Mouse (Mus musculus) myocyte (in vitro differentiated cells): ENCODE data around the gene Lrtm1. TPM values are rescaled to one million over a fixed set of nuclear protein-coding genes. Genes with fewer than 3 reads are reported as not detected.

Experiments used
- H3K27me3 ChIP-seq: one replicate; pipeline ENCODE4 v1.6.1; 2011; ENCODE audit not compliant: control insufficient read depth, insufficient read depth, insufficient read length
- H3K36me3 ChIP-seq: one replicate; pipeline ENCODE4 v1.6.1; 2011; ENCODE audit not compliant: control insufficient read depth, insufficient read depth
- H3K4me2 ChIP-seq: one replicate; pipeline ENCODE4 v1.6.1; 2011; ENCODE audit warnings: low read depth, control low read depth
- H3K4me3 ChIP-seq: one replicate; pipeline ENCODE4 v1.5.1; 2011; ENCODE audit warnings: mild to moderate bottlenecking, control low read depth, moderate library complexity
- H3K79me2 ChIP-seq: one replicate; pipeline ENCODE4 v1.6.1; 2011; ENCODE audit not compliant: control insufficient read depth, insufficient read depth
- H3ac ChIP-seq: one replicate; pipeline ENCODE4 v1.6.1; 2011; ENCODE audit not compliant: control insufficient read depth, insufficient read length
- CEBPB ChIP-seq: IDR thresholded peaks from 2 replicates; pipeline ENCODE4 v1.6.1; 2011; ENCODE audit warnings: mild to moderate bottlenecking, moderate library complexity; ENCODE audit not compliant: poor library complexity, insufficient read depth, severe bottlenecking
- E2F4 ChIP-seq: IDR thresholded peaks from one replicate; pipeline ENCODE4 v1.6.1; 2011; ENCODE audit warnings: mild to moderate bottlenecking, control low read depth, moderate library complexity; ENCODE audit not compliant: insufficient read depth
- MAX ChIP-seq: IDR thresholded peaks from one replicate; pipeline ENCODE4 v1.6.1; 2011; ENCODE audit warnings: low read depth, mild to moderate bottlenecking, control low read depth
- MYOD1 ChIP-seq, 3 experiments: IDR thresholded peaks; one replicate each; pipeline ENCODE4 v1.6.1; 2011; ENCODE audit warnings: control low read depth in 2 of 3, low read depth in 2 of 3, mild to moderate bottlenecking in 2 of 3, moderate library complexity in 1 of 3; ENCODE audit not compliant: insufficient read length in 2 of 3, control insufficient read depth in 1 of 3
- MYOG ChIP-seq, 3 experiments: IDR thresholded peaks; one replicate each; pipeline ENCODE4 v1.6.1; 2011; ENCODE audit warnings: control low read depth in 2 of 3, low read depth in 2 of 3, mild to moderate bottlenecking in 2 of 3; ENCODE audit not compliant: insufficient read length in 2 of 3, control insufficient read depth in 1 of 3, insufficient read depth in 1 of 3
- POLR2A ChIP-seq: IDR thresholded peaks from one replicate; pipeline ENCODE4 v1.6.1; 2011; ENCODE audit warnings: low read depth, mild to moderate bottlenecking, control low read depth, moderate library complexity; ENCODE audit not compliant: insufficient read length
- POLR2AphosphoS2 ChIP-seq: IDR thresholded peaks from one replicate; pipeline ENCODE4 v1.6.1; 2011; ENCODE audit warnings: low read depth, control low read depth; ENCODE audit not compliant: insufficient read length
- REST ChIP-seq: IDR thresholded peaks from one replicate; pipeline ENCODE4 v1.6.1; 2011; ENCODE audit warnings: mild to moderate bottlenecking, control low read depth, moderate library complexity; ENCODE audit not compliant: insufficient read depth, insufficient read length
- SRF ChIP-seq: IDR thresholded peaks from one replicate; pipeline ENCODE4 v1.6.1; 2011; ENCODE audit warnings: low read depth; ENCODE audit not compliant: control insufficient read depth, insufficient read length
- TCF12 ChIP-seq: IDR thresholded peaks from one replicate; pipeline ENCODE4 v1.6.1; 2011; ENCODE audit warnings: mild to moderate bottlenecking, control low read depth; ENCODE audit not compliant: poor library complexity, insufficient read depth, severe bottlenecking
- TCF3 ChIP-seq: IDR thresholded peaks from one replicate; pipeline ENCODE4 v1.6.1; 2011; ENCODE audit warnings: low read depth, control low read depth; ENCODE audit not compliant: insufficient read length
- USF1 ChIP-seq: IDR thresholded peaks from one replicate; pipeline ENCODE4 v1.6.1; 2011; ENCODE audit warnings: low read depth, mild to moderate bottlenecking, control low read depth, moderate library complexity
- polyA plus RNA-seq: library from polyadenylated mRNA; unstranded; fragments of >200 nt; fragmentation: generic; extraction: Trizol; gene quantifications from one replicate; pipeline ENCODE4 v1.2.1, GENCODE M21; 2012; ENCODE audit warnings: missing spikeins

Gene Lrtm1
- polyA plus RNA-seq, 1 experiment = 0.19 TPM

GRCm38 (mm10) chr14:29073747-29074146 is 55.7 kb downstream of the Lrtm1 start:
- TF ChIP-seq MYOG (IDR thresholded peaks at IDR 0.05; ENCODE audit: control insufficient read depth in 1 of 3, insufficient read depth in 1 of 3, insufficient read length in 2 of 3, low read depth in 2 of 3) (no peak), POLR2A (no peak), REST (no peak), TCF12 (no peak), CEBPB (no peak), POLR2AphosphoS2 (no peak), TCF3 (no peak), USF1 (no peak), SRF (no peak), E2F4 (no peak), MYOD1 (IDR thresholded peaks at IDR 0.05; ENCODE audit: control insufficient read depth in 1 of 3, insufficient read length in 2 of 3, low read depth in 2 of 3) (no peak), MAX (no peak)
- Histone ChIP-seq H3K4me3 (no peak overlapping the region), H3K36me3 (no peaks in the 10 kb centered on the region), H3K4me2 (no peak overlapping the region), H3K79me2 (no peaks in the 10 kb centered on the region), H3ac (no peak overlapping the region), H3K27me3 (no peaks in the 10 kb centered on the region)

GRCm38 (mm10) chr14:29077418-29077817 is 59.4 kb downstream of the Lrtm1 start:
- Histone ChIP-seq H3ac (no peak overlapping the region), H3K79me2 (no peaks in the 10 kb centered on the region), H3K4me2 (no peak overlapping the region), H3K36me3 (no peaks in the 10 kb centered on the region), H3K4me3 (no peak overlapping the region), H3K27me3 (no peaks in the 10 kb centered on the region)
- TF ChIP-seq REST (no peak), POLR2AphosphoS2 (no peak), SRF (no peak), MYOD1 (IDR thresholded peaks at IDR 0.05; ENCODE audit: control insufficient read depth in 1 of 3, insufficient read length in 2 of 3, low read depth in 2 of 3) (no peak), TCF12 (no peak), E2F4 (no peak), MYOG (IDR thresholded peaks at IDR 0.05; ENCODE audit: control insufficient read depth in 1 of 3, insufficient read depth in 1 of 3, insufficient read length in 2 of 3, low read depth in 2 of 3) (no peak), MAX (no peak), TCF3 (no peak), CEBPB (no peak), USF1 (no peak), POLR2A (no peak)

GRCm38 (mm10) chr14:29080228-29080627 is 62.2 kb downstream of the Lrtm1 start:
- TF ChIP-seq POLR2A (no peak), POLR2AphosphoS2 (no peak), USF1 (no peak), MAX (no peak), TCF12 (no peak), MYOD1 (IDR thresholded peaks at IDR 0.05; ENCODE audit: control insufficient read depth in 1 of 3, insufficient read length in 2 of 3, low read depth in 2 of 3) (no peak), SRF (no peak), E2F4 (no peak), MYOG (IDR thresholded peaks at IDR 0.05; ENCODE audit: control insufficient read depth in 1 of 3, insufficient read depth in 1 of 3, insufficient read length in 2 of 3, low read depth in 2 of 3) (no peak), TCF3 (no peak), REST (no peak), CEBPB (no peak)
- Histone ChIP-seq H3K79me2 (no peaks in the 10 kb centered on the region), H3K4me3 (no peak overlapping the region)

GRCm38 (mm10) chr14:29080630-29081029 is 62.6 kb downstream of the Lrtm1 start:
- Histone ChIP-seq H3K4me2 (no peak overlapping the region), H3ac (no peak overlapping the region), H3K27me3 (no peaks in the 10 kb centered on the region), H3K79me2 (no peaks in the 10 kb centered on the region), H3K36me3 (no peaks in the 10 kb centered on the region), H3K4me3 (no peak overlapping the region)
- TF ChIP-seq TCF12 (no peak), MYOD1 (IDR thresholded peaks at IDR 0.05; ENCODE audit: control insufficient read depth in 1 of 3, insufficient read length in 2 of 3, low read depth in 2 of 3) (no peak), POLR2A (no peak), POLR2AphosphoS2 (no peak), MAX (no peak), E2F4 (no peak)

More at GRCm38 (mm10) chr14:29080228-29080627, 62.2 kb downstream of the Lrtm1 start:
- H3K4me2 ChIP-seq = no peak overlapping the region
- no peak overlapping the region for H3ac ChIP-seq
- no peaks in the 10 kb centered on the region for H3K36me3 ChIP-seq
- no peaks in the 10 kb centered on the region for H3K27me3 ChIP-seq

GRCm38 (mm10) chr14:29082171-29082570 is 64.2 kb downstream of the Lrtm1 start:
- Histone ChIP-seq H3K4me2 (no peak overlapping the region), H3K79me2 (no peaks in the 10 kb centered on the region), H3K36me3 (no peaks in the 10 kb centered on the region), H3K27me3 (no peaks in the 10 kb centered on the region), H3ac (no peak overlapping the region), H3K4me3 (no peak overlapping the region)
- no peak for TF ChIP-seq USF1
- no peak for TF ChIP-seq TCF3
- no peak for TF ChIP-seq TCF12
- TF ChIP-seq SRF = no peak
- no peak for TF ChIP-seq REST
- TF ChIP-seq POLR2AphosphoS2 = no peak
- TF ChIP-seq MAX = no peak
- no peak for TF ChIP-seq CEBPB
- TF ChIP-seq POLR2A = no peak
- no peak for TF ChIP-seq MYOD1 (IDR thresholded peaks at IDR 0.05; ENCODE audit: control insufficient read depth in 1 of 3, insufficient read length in 2 of 3, low read depth in 2 of 3)
- TF ChIP-seq MYOG (IDR thresholded peaks at IDR 0.05; ENCODE audit: control insufficient read depth in 1 of 3, insufficient read depth in 1 of 3, insufficient read length in 2 of 3, low read depth in 2 of 3) = no peak
- TF ChIP-seq E2F4 = no peak
